Mouse (Mus musculus): ENCODE results near the gene Ccdc170.

GRCm38 (mm10) chr10:4545550-4545949, 63.2 kb downstream of the Ccdc170 start:
- peak; percentile 31 for TF ChIP-seq CTCF (IDR thresholded peaks at IDR 0.05)
- no peak for TF ChIP-seq POLR2A (IDR thresholded peaks at IDR 0.05; ENCODE audit: insufficient read depth, low read depth, low read length)
- TF ChIP-seq EP300 (IDR thresholded peaks at IDR 0.05; ENCODE audit: insufficient read depth, low read depth, low read length) = no peak
